Mouse (Mus musculus): ENCODE measurements around the gene Gh.

GRCm38 (mm10) chr11:106255174-106255573 lies 46.5 kb downstream of the Gh start:
- TF ChIP-seq POLR2A (IDR thresholded peaks at IDR 0.05; ENCODE audit: insufficient read depth, low read depth, low read length) (no peak), CTCF (IDR thresholded peaks at IDR 0.05; ENCODE audit: insufficient read depth, low read depth, low read length) (no peak)
